Mouse (Mus musculus) lung, adult 2 months (tissue): Measurements from ENCODE around the gene Zfp446.

ENCODE experiments used
- CTCF ChIP-seq: fragments of 200-500 bp; IDR thresholded peaks from 2 replicates; pipeline ENCODE4 v1.5.1; 2011; ENCODE audit warnings: mild to moderate bottlenecking, low read length, control low read depth; ENCODE audit not compliant: insufficient read depth
- POLR2A ChIP-seq: fragments of 200-500 bp; IDR thresholded peaks from 2 replicates; pipeline ENCODE4 v1.6.1; 2011; ENCODE audit warnings: low read depth, mild to moderate bottlenecking, control low read depth, low read length, borderline replicate concordance; ENCODE audit errors: extremely low read depth

DNA sequence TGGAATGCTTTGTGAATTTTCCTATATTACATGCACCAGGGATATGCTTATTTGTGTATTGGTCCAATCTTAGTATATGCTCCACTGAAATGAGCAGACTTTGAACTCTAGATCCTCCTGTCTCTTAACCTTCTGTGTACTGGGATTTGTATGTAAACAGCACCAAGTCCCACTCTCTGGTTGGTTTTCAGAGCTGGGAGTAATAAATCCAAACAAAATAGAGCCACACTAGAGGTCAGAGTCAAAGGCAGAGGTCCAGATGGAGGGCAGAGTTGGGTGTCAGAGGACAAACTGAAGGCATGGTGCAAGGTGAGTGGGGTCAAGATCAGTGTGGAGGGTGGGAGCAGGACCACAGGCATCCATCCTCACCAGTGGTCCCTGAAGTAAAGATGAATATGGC is 18.2 kb downstream of the Zfp446 start:
- TF ChIP-seq CTCF (no peak), POLR2A (no peak)
